Mouse (Mus musculus): ENCODE results near the gene 2310033P09Rik. TPM values are rescaled to one million over a fixed set of nuclear protein-coding genes. Genes with fewer than 3 reads are reported as not detected.

Gene 2310033P09Rik
- polyA plus RNA-seq, 1 experiment from 2014 or later, result 32.9 TPM

GRCm38 (mm10) chr11:59182864-59183331 lies 25.2 kb upstream of the 2310033P09Rik start, which contains the start of gene Gjc2:
Gene Gjc2, minus strand, starts transcription at chr11:59183213.
- peaks cover 34% of the 10 kb centered on the region for H3K36me3 ChIP-seq (ENCODE audit: insufficient read depth)
- H3K4me2 ChIP-seq, result no peak within 1 kb of the TSS
- no peaks in the 10 kb centered on the region for H3K4me1 ChIP-seq (ENCODE audit: insufficient read depth)
- no peak within 1 kb of the TSS for H3K4me3 ChIP-seq (ENCODE audit: low read depth, low read length)
- no peak within 1 kb of the TSS for H3K9ac ChIP-seq
- H3K27ac ChIP-seq (ENCODE audit: low read depth), result no peak within 1 kb of the TSS; the same call in 1 of the 2 replicates
- peaks cover 11% of the 10 kb centered on the region for H3K27me3 ChIP-seq (ENCODE audit: insufficient read depth, low read length)
- ATAC-seq (ENCODE audit: insufficient read depth), result peak; percentile 26; the same call in 1 of the 2 replicates
- H3K9me3 ChIP-seq (ENCODE audit: low read depth, low read length), result no peaks in the 10 kb centered on the region
- TF ChIP-seq CTCF (IDR thresholded peaks at IDR 0.05; ENCODE audit: low read depth), result peak; percentile 3; the same call in 1 of the 2 replicates
- peak; percentile 62 for DNase-seq
- WGBS, result 28% methylated on average over 3 of the region's 3 CpGs

- Histone ChIP-seq H3K27me3 (ENCODE audit: insufficient read depth, low read length) (peaks cover 1% of the 10 kb centered on the region; the same call in 1 of the 2 replicates), H3K27ac (ENCODE audit: low read depth) (no peak overlapping the region), H3K9ac (no peak overlapping the region), H3K36me3 (ENCODE audit: insufficient read depth) (peaks cover 34% of the 10 kb centered on the region), H3K4me2 (no peak overlapping the region), H3K9me3 (ENCODE audit: low read depth, low read length) (no peaks in the 10 kb centered on the region), H3K4me3 (ENCODE audit: low read depth, low read length) (no peak overlapping the region), H3K4me1 (ENCODE audit: insufficient read depth) (no peaks in the 10 kb centered on the region)
- ATAC-seq (ENCODE audit: insufficient read depth) (peak; percentile 38; the same call in 1 of the 2 replicates), DNase-seq (peak; percentile 81)
- 33% methylated on average over 3 of the region's 3 CpGs for WGBS
- peak; percentile 81 for TF ChIP-seq CTCF (IDR thresholded peaks at IDR 0.05; ENCODE audit: low read depth)
These were observed 24.3 kb upstream of the 2310033P09Rik start for GRCm38 (mm10) chr11:59183821-59184220.

GRCm38 (mm10) chr11:59185490-59185889 lies 22.6 kb upstream of the 2310033P09Rik start:
- Histone ChIP-seq H3K4me3 (ENCODE audit: low read depth, low read length) (no peak overlapping the region), H3K9ac (no peak overlapping the region), H3K27ac (ENCODE audit: low read depth) (no peak overlapping the region), H3K4me2 (no peak overlapping the region), H3K36me3 (ENCODE audit: insufficient read depth) (peaks cover 34% of the 10 kb centered on the region), H3K9me3 (ENCODE audit: low read depth, low read length) (no peaks in the 10 kb centered on the region), H3K27me3 (ENCODE audit: insufficient read depth, low read length) (no peaks in the 10 kb centered on the region), H3K4me1 (ENCODE audit: insufficient read depth) (no peaks in the 10 kb centered on the region)
- WGBS, result 81% methylated on average over 5 of the region's 5 CpGs
- no peak for TF ChIP-seq CTCF (IDR thresholded peaks at IDR 0.05; ENCODE audit: low read depth)
- DNase-seq (no peak), ATAC-seq (ENCODE audit: insufficient read depth) (no peak)

- peaks cover 29% of the 10 kb centered on the region for H3K36me3 ChIP-seq (ENCODE audit: insufficient read depth)
- no peak overlapping the region for H3K4me2 ChIP-seq
- H3K4me3 ChIP-seq (ENCODE audit: low read depth, low read length), result no peak overlapping the region
- 62% methylated on average over 6 of the region's 6 CpGs for WGBS
- TF ChIP-seq CTCF (IDR thresholded peaks at IDR 0.05; ENCODE audit: low read depth), result no peak
- H3K4me1 ChIP-seq (ENCODE audit: insufficient read depth), result peaks cover 6% of the 10 kb centered on the region; the same call in 1 of the 2 replicates
- no peaks in the 10 kb centered on the region for H3K9me3 ChIP-seq (ENCODE audit: low read depth, low read length)
- H3K27ac ChIP-seq (ENCODE audit: low read depth), result no peak overlapping the region
- no peak for ATAC-seq (ENCODE audit: insufficient read depth)
- H3K9ac ChIP-seq, result no peak overlapping the region
- H3K27me3 ChIP-seq (ENCODE audit: insufficient read depth, low read length), result no peaks in the 10 kb centered on the region
- no peak for DNase-seq
These were observed 20.4 kb upstream of the 2310033P09Rik start for GRCm38 (mm10) chr11:59187706-59188105.

- WGBS, result under 1% methylated on average over 52 of the region's 59 CpGs
- TF ChIP-seq CTCF (IDR thresholded peaks at IDR 0.05; ENCODE audit: low read depth), result no peak
- ATAC-seq (ENCODE audit: insufficient read depth), result peak; percentile 97
- Histone ChIP-seq H3K4me2 (peak overlapping the region; percentile 83), H3K4me1 (ENCODE audit: insufficient read depth) (peaks cover 6% of the 10 kb centered on the region; the same call in 1 of the 2 replicates), H3K4me3 (ENCODE audit: low read depth, low read length) (peak overlapping the region; percentile 66), H3K9ac (peak overlapping the region; percentile 76), H3K9me3 (ENCODE audit: low read depth, low read length) (no peaks in the 10 kb centered on the region), H3K27me3 (ENCODE audit: insufficient read depth, low read length) (no peaks in the 10 kb centered on the region), H3K36me3 (ENCODE audit: insufficient read depth) (peaks cover 3% of the 10 kb centered on the region; the same call in 1 of the 2 replicates), H3K27ac (ENCODE audit: low read depth) (peak overlapping the region; percentile 94)
- peak; percentile 95 for DNase-seq
These were observed 16.7 kb upstream of the 2310033P09Rik start for GRCm38 (mm10) chr11:59191231-59192058.

- H3K9me3 ChIP-seq (ENCODE audit: low read depth, low read length), result no peaks in the 10 kb centered on the region
- DNase-seq (no peak), ATAC-seq (ENCODE audit: insufficient read depth) (peak; percentile 26; the same call in 1 of the 2 replicates)
- H3K27ac ChIP-seq (ENCODE audit: low read depth), result peak within 1 kb of the TSS; percentile 94
- WGBS, result 4% methylated on average over 16 of the region's 16 CpGs
- H3K9ac ChIP-seq, result peak within 1 kb of the TSS; percentile 76
- H3K36me3 ChIP-seq (ENCODE audit: insufficient read depth), result no peaks in the 10 kb centered on the region
- TF ChIP-seq CTCF (IDR thresholded peaks at IDR 0.05; ENCODE audit: low read depth), result no peak
- no peaks in the 10 kb centered on the region for H3K27me3 ChIP-seq (ENCODE audit: insufficient read depth, low read length)
- peak within 1 kb of the TSS; percentile 83 for H3K4me2 ChIP-seq
- peaks cover 6% of the 10 kb centered on the region; the same call in 1 of the 2 replicates for H3K4me1 ChIP-seq (ENCODE audit: insufficient read depth)
- peak within 1 kb of the TSS; percentile 66 for H3K4me3 ChIP-seq (ENCODE audit: low read depth, low read length)
These were observed 16.1 kb upstream of the 2310033P09Rik start, which contains the start of gene Guk1 for GRCm38 (mm10) chr11:59192059-59192386. Gene Guk1, minus strand, starts transcription at chr11:59192212.

GRCm38 (mm10) chr11:59196230-59196629 lies 11.9 kb upstream of the 2310033P09Rik start:
- H3K4me3 ChIP-seq (ENCODE audit: low read depth, low read length), result no peak overlapping the region
- peak; percentile 31 for DNase-seq
- no peak overlapping the region for H3K27ac ChIP-seq (ENCODE audit: low read depth)
- peaks cover 15% of the 10 kb centered on the region; the same call in 1 of the 2 replicates for H3K36me3 ChIP-seq (ENCODE audit: insufficient read depth)
- no peak overlapping the region for H3K4me2 ChIP-seq
- no peak for TF ChIP-seq CTCF (IDR thresholded peaks at IDR 0.05; ENCODE audit: low read depth)
- no peak overlapping the region for H3K9ac ChIP-seq
- no peaks in the 10 kb centered on the region for H3K27me3 ChIP-seq (ENCODE audit: insufficient read depth, low read length)
- no peak for ATAC-seq (ENCODE audit: insufficient read depth)
- H3K9me3 ChIP-seq (ENCODE audit: low read depth, low read length), result no peaks in the 10 kb centered on the region
- H3K4me1 ChIP-seq (ENCODE audit: insufficient read depth), result 0 out of 2 replicates have a peak, but pooled peaks cover 2% of the 10 kb centered on the region
